Mouse (Mus musculus) cortical plate, adult 2 months (tissue): ENCODE measurements around the gene Myt1l. TPM values are rescaled to one million over a fixed set of nuclear protein-coding genes. Genes with fewer than 3 reads are reported as not detected.

ENCODE experiments used
- H3K27ac ChIP-seq: fragments of 200-500 bp; 2 replicates; pipeline ENCODE4 v1.5.1; 2012; ENCODE audit warnings: low read length, control low read depth, inconsistent platforms; ENCODE audit not compliant: insufficient read depth
- H3K4me1 ChIP-seq: fragments of 200-500 bp; 2 replicates; pipeline ENCODE4 v1.6.1; 2011; ENCODE audit warnings: low read length; ENCODE audit not compliant: control insufficient read depth, insufficient read depth
- H3K4me3 ChIP-seq: fragments of 200-500 bp; 2 replicates; pipeline ENCODE4 v1.5.1; 2011; ENCODE audit warnings: mild to moderate bottlenecking, low read length, control low read depth; ENCODE audit not compliant: insufficient read depth
- CTCF ChIP-seq: fragments of 200-500 bp; IDR thresholded peaks from 2 replicates; pipeline ENCODE4 v1.5.1; 2011; ENCODE audit warnings: mild to moderate bottlenecking, control low read depth, low read length; ENCODE audit not compliant: insufficient read depth; ENCODE audit errors: extremely low read depth
- POLR2A ChIP-seq: fragments of 200-500 bp; IDR thresholded peaks from 2 replicates; pipeline ENCODE4 v1.6.1; 2011; ENCODE audit warnings: mild to moderate bottlenecking, low read length, control low read depth; ENCODE audit not compliant: insufficient read depth; ENCODE audit errors: extremely low read depth
- polyA plus RNA-seq: library from polyadenylated mRNA; depleted of rRNA; stranded (reverse); fragments of >200 nt; gene quantifications from 2 replicates; pipeline ENCODE4 v1.2.3, GENCODE M21; 2012

Gene Myt1l
- polyA plus RNA-seq, 1 experiment: 74.1 TPM

GRCm38 (mm10) chr12:29945182-29945743, 417.1 kb downstream of the Myt1l start:
- Histone ChIP-seq H3K27ac (0 out of 2 replicates have a peak overlapping the region, but pooled peaks have one; percentile 13), H3K4me3 (no peak overlapping the region), H3K4me1 (peaks cover 6% of the 10 kb centered on the region; the same call in 1 of the 2 replicates)
- TF ChIP-seq CTCF: no peak

DNA sequence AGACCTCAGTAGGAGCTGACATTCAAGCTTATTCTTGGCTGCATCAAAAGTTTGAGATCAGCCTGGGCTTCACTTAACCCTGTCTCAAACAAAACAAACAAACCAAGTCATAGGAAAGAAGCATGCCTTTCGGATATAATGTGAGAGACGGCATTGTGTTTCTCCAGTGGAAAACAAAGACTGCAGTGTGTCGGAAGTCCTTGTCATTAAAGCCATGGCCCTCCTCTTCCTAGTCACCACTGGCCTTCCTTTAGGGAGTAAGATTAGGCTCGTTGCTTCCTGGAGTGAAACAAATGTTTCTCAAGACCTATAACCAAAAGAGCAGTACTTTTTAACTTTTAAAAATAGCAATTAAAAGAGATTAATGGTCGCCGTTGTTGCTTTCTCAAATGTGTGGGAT, 422.9 kb downstream of the Myt1l start:
- H3K4me1 ChIP-seq: peaks cover 7% of the 10 kb centered on the region
- H3K4me3 ChIP-seq: no peak overlapping the region
- no peak for TF ChIP-seq POLR2A
- TF ChIP-seq CTCF: no peak
- H3K27ac ChIP-seq: no peak overlapping the region

GRCm38 (mm10) chr12:29951485-29951884, 423.3 kb downstream of the Myt1l start:
- TF ChIP-seq CTCF (no peak), POLR2A (no peak)
- Histone ChIP-seq H3K4me3 (no peak overlapping the region), H3K27ac (no peak overlapping the region), H3K4me1 (peaks cover 7% of the 10 kb centered on the region)

- TF ChIP-seq POLR2A (no peak), CTCF (no peak)
- no peak overlapping the region for H3K27ac ChIP-seq
- H3K4me1 ChIP-seq: peaks cover 7% of the 10 kb centered on the region
- no peak overlapping the region for H3K4me3 ChIP-seq
Observed at GRCm38 (mm10) chr12:29952102-29952501, 423.9 kb downstream of the Myt1l start.

GRCm38 (mm10) chr12:29953999-29954398, 425.8 kb downstream of the Myt1l start:
- H3K4me1 ChIP-seq: peaks cover 7% of the 10 kb centered on the region
- H3K27ac ChIP-seq: no peak overlapping the region
- H3K4me3 ChIP-seq: no peak overlapping the region
- TF ChIP-seq POLR2A (no peak), CTCF (no peak)

GRCm38 (mm10) chr12:29954464-29954863, 426.3 kb downstream of the Myt1l start:
- Histone ChIP-seq H3K27ac (no peak overlapping the region), H3K4me3 (no peak overlapping the region), H3K4me1 (peaks cover 7% of the 10 kb centered on the region)
- TF ChIP-seq CTCF (no peak), POLR2A (no peak)

DNA sequence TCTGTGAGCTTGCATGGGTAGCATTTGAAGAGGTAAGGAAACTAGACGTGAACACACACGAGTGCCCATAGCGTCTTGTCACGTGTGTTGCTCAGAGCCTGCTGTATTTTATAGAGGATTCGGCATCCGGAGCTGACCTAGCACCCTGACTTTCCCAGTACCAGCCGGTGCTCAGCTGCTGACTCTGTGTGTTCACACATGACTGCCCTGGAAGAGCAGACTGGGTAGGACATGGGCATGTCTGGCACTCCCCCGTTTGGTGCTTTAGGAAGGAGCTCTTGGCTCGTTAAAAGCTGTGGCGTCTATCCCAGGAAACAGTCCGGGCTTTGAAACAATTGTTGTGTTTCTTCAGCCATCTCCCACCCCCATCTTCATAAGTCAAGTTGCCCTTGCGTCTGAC, 428.8 kb downstream of the Myt1l start:
- H3K4me3 ChIP-seq: no peak overlapping the region
- TF ChIP-seq POLR2A (no peak), CTCF (no peak)
- no peak overlapping the region for H3K27ac ChIP-seq
- peaks cover 4% of the 10 kb centered on the region for H3K4me1 ChIP-seq

- no peak for TF ChIP-seq POLR2A
- TF ChIP-seq CTCF: no peak
- peaks cover 1% of the 10 kb centered on the region; the same call in 1 of the 2 replicates for H3K4me1 ChIP-seq
- no peak overlapping the region for H3K27ac ChIP-seq
- no peak overlapping the region for H3K4me3 ChIP-seq
Observed at GRCm38 (mm10) chr12:29958637-29959036, 430.5 kb downstream of the Myt1l start.

DNA sequence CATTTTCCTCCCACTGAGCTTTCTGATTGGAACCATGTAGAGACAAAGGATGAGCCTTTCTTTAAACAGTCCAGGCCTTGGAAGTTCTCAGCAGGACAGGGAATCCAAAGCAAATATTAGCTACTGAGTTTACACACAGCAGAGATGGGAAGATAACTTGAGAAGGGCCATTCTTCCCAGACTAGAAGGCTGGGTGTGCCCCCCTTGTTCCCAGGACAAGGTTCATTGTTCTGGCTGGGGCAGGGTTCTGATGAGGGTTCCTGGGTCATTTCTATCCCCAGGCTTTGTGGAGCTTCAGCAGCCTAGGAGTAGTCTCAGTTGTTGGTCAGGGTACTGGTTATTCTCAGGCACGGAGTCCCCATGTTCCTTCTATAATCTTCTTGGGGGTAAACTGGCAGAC, 432.9 kb downstream of the Myt1l start:
- H3K27ac ChIP-seq: no peak overlapping the region
- peaks cover 2% of the 10 kb centered on the region; the same call in 1 of the 2 replicates for H3K4me1 ChIP-seq
- TF ChIP-seq POLR2A (no peak), CTCF (no peak)
- H3K4me3 ChIP-seq: no peak overlapping the region

DNA sequence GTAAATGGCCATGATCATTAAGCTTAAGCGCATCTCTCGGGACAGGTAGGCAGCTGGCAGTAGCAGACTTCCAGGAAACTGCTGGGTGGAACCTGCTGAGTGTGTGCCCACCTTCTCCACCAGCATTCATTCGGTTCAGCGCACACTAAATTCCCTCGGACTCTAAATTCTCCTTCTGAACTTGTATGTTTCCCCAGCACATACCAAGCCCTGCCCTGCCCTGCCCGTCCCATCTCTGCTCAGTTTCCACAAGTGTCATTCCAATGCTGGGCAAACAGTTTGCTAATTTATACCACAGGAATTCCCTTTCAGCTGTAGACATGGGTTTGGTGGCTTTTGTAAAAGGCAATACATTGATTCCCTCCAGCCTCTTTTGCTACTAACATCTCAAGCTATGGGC, 436.8 kb downstream of the Myt1l start:
- peaks cover 2% of the 10 kb centered on the region; the same call in 1 of the 2 replicates for H3K4me1 ChIP-seq
- H3K4me3 ChIP-seq: no peak overlapping the region
- H3K27ac ChIP-seq: no peak overlapping the region
- TF ChIP-seq POLR2A (no peak), CTCF (no peak)
